8 mouse cellular contexts compared by ENCODE assay signal in genomic region chr6:146339779-146340178, GRCm38 (mm10).
DNase-seq lines count a peak whose midpoint lies in the region; ATAC-seq and TF ChIP-seq lines count a peak whose summit lies in the region.

No protein-coding gene starts in this region.

- TF ChIP-seq POLR2A in cortical plate, adult 2 months (IDR thresholded peaks at IDR 0.05; ENCODE audit: extremely low read depth, insufficient read depth, low read length): no peak

- ATAC-seq in megakaryocyte-erythroid progenitor cell, adult 5-6 weeks (replicated peaks; ENCODE audit: low FRiP score, low TSS enrichment, poor library complexity, severe bottlenecking): peak; percentile 84

- peak; percentile 48; the same call in 1 of the 2 replicates for TF ChIP-seq CTCF in cortical plate, adult 2 months (IDR thresholded peaks at IDR 0.05; ENCODE audit: extremely low read depth, insufficient read depth, low read length)

- no peak overlapping the region for H3K27ac ChIP-seq in cortical plate, adult 2 months (ENCODE audit: insufficient read depth, low read length)

- peaks cover 3% of the 10 kb centered on the region; the same call in 1 of the 2 replicates for H3K4me1 ChIP-seq in cortical plate, adult 2 months (ENCODE audit: control insufficient read depth, insufficient read depth, low read length)

- DNase-seq in heart, adult 11 months: peak; percentile 91
- DNase-seq in heart, adult 9 months (ENCODE audit: low spot score in 2 of 2): no peak
- peak; percentile 55 for DNase-seq in 3T3-L1 (ENCODE audit: low read depth, low spot score)
- DNase-seq in adrenal gland, adult 2 months: peak; percentile 81
- DNase-seq in kidney, postnatal 10 days: peak; percentile 67
- DNase-seq in thymus, postnatal 0 days (ENCODE audit: low spot score): peak; percentile 21

- no peak overlapping the region for H3K4me3 ChIP-seq in cortical plate, adult 2 months (ENCODE audit: insufficient read depth, low read length)

Comparison
In these comparisons a context has a peak if more than half of its experiments do, and no peak if none do; other contexts are left out.
1. DNase-seq: peak in heart, adult 11 months (single experiment), 3T3-L1 (single experiment), adrenal gland, adult 2 months (single experiment), kidney, postnatal 10 days (single experiment) and thymus, postnatal 0 days (single experiment); none in heart, adult 9 months (0 of 2).